Mouse (Mus musculus): ENCODE results near the gene Jund. TPM values are rescaled to one million over a fixed set of nuclear protein-coding genes. Genes with fewer than 3 reads are reported as not detected.
A peak's percentile ranks its signal among the peaks of the same experiment; 100 is the strongest.

The Jund gene
- total and polyA plus RNA-seq, 2 experiments from 2014 or later = 99.3 to 470 TPM

DNA sequence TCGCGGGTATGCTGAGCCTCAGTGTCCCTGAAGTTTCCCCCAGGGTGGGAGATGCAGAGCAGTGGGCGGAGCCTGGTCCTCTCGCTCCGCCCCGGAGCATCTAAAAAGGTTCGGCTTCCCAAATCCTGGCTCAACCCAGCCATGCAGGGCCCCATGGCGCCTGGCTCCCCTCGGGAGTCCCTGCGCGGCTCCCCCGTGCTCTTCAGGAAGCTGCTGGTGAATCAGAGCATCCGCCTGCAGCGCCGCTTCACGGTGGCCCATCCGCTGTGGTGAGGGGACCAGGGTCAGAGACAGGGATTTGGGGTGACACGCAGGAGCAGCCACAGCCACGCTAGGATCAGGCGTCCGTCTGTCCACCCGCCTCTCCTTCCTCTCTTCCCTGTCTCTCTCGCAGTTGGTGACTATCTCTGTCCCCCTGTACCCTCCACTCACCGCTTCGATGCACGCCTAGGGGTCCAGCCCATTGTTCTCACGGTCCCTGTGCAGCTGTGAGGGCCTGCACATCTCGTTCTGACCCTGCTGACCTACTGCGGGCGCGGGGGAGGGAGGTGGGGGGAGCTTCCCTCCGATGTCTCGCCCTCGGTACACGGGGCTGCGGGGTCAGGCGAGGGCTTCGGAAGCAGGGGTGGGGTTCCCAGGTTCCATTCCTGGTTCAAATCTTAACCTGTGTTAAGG lies 44.4 kb downstream of the Jund start:
- Histone ChIP-seq H3K9ac (replicated peaks; ENCODE audit: low read length, poor library complexity, severe bottlenecking) (0 out of 2 replicates have a peak overlapping the region, but pooled peaks have one; percentile 0), H3K4me2 (ENCODE audit: low read depth, low read length, poor library complexity, severe bottlenecking) (peak overlapping the region; percentile 49), H3K4me3 (ENCODE audit: low read depth, low read length) (peak overlapping the region; percentile 31; the same call in 1 of the 2 replicates), H3K27ac (ENCODE audit: low read depth, low read length) (no peak overlapping the region), H3K9me3 (ENCODE audit: low read length) (no peaks in the 10 kb centered on the region), H3K27me3 (ENCODE audit: insufficient read depth, low read length) (peaks cover 41% of the 10 kb centered on the region), H3K4me1 (ENCODE audit: insufficient read depth, low read length) (peaks cover 4% of the 10 kb centered on the region; the same call in 1 of the 2 replicates), H3K36me3 (ENCODE audit: insufficient read depth, low read length) (no peaks in the 10 kb centered on the region)
- peak; percentile 18; the same call in 1 of the 2 replicates for ATAC-seq (ENCODE audit: low FRiP score)
- TF ChIP-seq CTCF (IDR thresholded peaks at IDR 0.05) = no peak
- WGBS = 3% methylated on average over 34 of the region's 38 CpGs
- no peak for DNase-seq (ENCODE audit: low spot score)

DNA sequence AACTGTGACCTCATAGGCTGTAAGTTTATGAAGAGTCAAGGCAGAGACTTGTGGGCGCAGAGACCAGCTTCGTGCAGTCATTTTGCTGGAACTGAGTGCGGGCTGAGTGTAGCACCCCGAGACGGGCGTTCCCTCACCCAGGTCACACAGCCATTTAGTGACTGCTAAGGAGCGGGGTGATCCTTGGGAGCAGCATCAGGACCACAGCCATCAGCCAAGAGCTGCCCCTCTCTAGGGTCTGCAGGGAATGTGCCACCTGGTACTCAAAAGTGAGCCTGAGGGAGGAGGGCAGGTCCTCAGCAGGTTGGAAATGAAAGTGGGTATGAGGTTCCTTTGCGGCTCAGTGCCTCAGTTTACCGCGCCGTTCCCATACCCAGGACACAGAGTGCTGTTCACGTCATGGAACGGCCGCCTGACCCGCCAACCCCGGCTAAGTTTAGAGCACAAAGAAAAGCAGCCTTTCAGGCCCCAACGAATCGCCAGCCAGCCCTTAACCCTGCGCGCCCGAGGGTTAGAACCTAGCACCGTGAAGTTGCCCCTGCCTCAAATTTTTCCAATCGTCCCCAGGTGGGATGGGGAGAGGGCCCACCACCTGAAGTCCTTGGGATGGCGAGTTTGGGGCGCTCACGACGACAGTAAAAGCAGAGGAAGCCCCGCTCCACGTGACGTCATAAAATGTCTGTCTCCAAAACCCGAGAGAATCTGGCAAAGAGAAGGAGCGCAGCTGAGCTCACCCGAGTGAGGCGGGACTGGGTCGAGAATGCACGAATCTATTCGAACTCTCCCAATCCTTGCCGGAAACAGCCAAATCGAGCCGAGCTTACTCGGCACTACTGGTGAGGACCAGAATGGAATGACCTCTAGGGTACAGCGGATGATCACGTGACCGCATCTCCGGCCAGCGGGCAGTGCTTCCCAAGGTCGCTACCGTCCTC lies 45.2 kb downstream of the Jund start:
- TF ChIP-seq CTCF (IDR thresholded peaks at IDR 0.05) = no peak
- Histone ChIP-seq H3K27ac (ENCODE audit: low read depth, low read length) (no peak overlapping the region), H3K27me3 (ENCODE audit: insufficient read depth, low read length) (peaks cover 41% of the 10 kb centered on the region), H3K4me1 (ENCODE audit: insufficient read depth, low read length) (peaks cover 4% of the 10 kb centered on the region; the same call in 1 of the 2 replicates), H3K36me3 (ENCODE audit: insufficient read depth, low read length) (no peaks in the 10 kb centered on the region), H3K9ac (replicated peaks; ENCODE audit: low read length, poor library complexity, severe bottlenecking) (0 out of 2 replicates have a peak overlapping the region, but pooled peaks have one; percentile 3), H3K9me3 (ENCODE audit: low read length) (no peaks in the 10 kb centered on the region), H3K4me2 (ENCODE audit: low read depth, low read length, poor library complexity, severe bottlenecking) (peak overlapping the region; percentile 49), H3K4me3 (ENCODE audit: low read depth, low read length) (peak overlapping the region; percentile 31)
- peak; percentile 40 for ATAC-seq (ENCODE audit: low FRiP score)
- WGBS = 3% methylated on average over 48 of the region's 48 CpGs
- peak; percentile 59 for DNase-seq (ENCODE audit: low spot score)

DNA sequence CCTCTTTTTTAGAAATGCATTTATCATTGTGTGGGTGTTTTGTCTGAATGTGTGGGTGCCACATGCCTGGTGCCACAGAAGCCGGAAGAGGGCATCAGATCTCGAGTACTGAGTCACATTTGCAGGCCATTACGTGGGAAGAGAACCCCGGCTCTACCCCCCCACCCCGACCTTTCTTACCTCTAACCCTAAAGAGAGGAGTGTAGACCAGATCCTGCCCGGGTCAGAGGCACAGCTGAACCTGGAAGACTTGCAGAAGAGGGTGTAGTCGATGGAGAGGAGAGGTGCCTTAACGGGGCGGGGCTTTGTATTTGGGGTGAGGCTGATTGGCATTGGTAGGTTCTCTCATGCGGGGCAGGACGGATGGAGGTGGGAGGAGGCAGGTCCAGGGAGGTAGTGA lies 46.1 kb downstream of the Jund start:
- no peak overlapping the region for H3K4me2 ChIP-seq (ENCODE audit: low read depth, low read length, poor library complexity, severe bottlenecking)
- no peak overlapping the region for H3K4me3 ChIP-seq (ENCODE audit: low read depth, low read length)
- H3K27me3 ChIP-seq (ENCODE audit: insufficient read depth, low read length) = peaks cover 43% of the 10 kb centered on the region
- DNase-seq (ENCODE audit: low spot score) (no peak), ATAC-seq (ENCODE audit: low FRiP score) (no peak)
- H3K9me3 ChIP-seq (ENCODE audit: low read length) = no peaks in the 10 kb centered on the region
- no peak for TF ChIP-seq CTCF (IDR thresholded peaks at IDR 0.05)
- peaks cover 4% of the 10 kb centered on the region; the same call in 1 of the 2 replicates for H3K4me1 ChIP-seq (ENCODE audit: insufficient read depth, low read length)
- H3K9ac ChIP-seq (replicated peaks; ENCODE audit: low read length, poor library complexity, severe bottlenecking) = no peak overlapping the region
- WGBS = 60% methylated on average over 11 of the region's 11 CpGs
- no peak overlapping the region for H3K27ac ChIP-seq (ENCODE audit: low read depth, low read length)
- no peaks in the 10 kb centered on the region for H3K36me3 ChIP-seq (ENCODE audit: insufficient read depth, low read length)

DNA sequence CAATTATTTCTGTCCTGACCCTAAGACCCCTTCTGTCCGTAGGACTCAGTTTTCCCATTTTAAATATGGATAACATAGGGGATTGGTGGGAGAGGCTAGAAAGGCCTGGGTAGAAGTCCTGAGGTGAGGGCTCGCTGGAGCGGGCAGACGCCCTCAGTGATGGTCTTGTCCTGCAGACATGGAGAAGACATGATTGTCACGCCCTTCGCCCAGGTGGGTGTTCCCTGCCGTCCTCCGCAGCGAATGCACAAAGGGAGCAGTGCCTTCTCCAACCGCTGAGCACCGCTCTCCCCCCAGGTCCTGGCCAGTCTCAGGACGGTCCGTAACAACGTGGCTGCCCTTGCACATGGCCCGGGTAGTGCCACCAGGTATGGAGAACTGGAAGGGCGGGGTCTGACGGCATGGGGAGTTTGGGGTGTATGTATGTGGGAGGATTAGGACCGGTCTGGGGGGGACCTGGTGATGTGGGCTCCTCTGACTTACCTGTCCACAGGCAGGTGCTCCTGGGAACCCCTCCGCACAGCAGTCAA lies 47.0 kb downstream of the Jund start:
- peaks cover 45% of the 10 kb centered on the region for H3K27me3 ChIP-seq (ENCODE audit: insufficient read depth, low read length)
- no peak for TF ChIP-seq CTCF (IDR thresholded peaks at IDR 0.05)
- no peak for ATAC-seq (ENCODE audit: low FRiP score)

DNA sequence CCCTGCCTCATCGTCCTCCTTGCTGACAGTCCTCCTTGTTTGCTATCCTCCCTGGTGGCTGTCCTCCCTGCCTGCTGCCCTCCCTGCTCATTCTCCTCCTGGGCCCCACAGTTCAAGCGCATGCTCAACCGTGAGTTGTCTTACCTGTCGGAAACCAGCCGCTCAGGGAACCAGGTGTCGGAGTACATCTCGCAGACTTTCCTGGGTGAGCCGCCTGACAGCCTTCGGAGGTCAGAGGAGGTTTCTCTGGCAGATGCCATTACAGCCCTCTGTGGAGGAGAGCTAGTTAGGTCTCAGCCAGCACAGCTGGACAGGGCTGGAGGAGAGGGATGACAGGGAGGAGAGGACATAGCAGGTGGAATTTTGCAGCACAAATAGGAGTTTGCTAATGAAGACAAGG lies 47.9 kb downstream of the Jund start:
- WGBS = 82% methylated on average over 9 of the region's 9 CpGs
- no peak for TF ChIP-seq CTCF (IDR thresholded peaks at IDR 0.05)
- H3K27me3 ChIP-seq (ENCODE audit: insufficient read depth, low read length) = peaks cover 45% of the 10 kb centered on the region
- H3K27ac ChIP-seq (ENCODE audit: low read depth, low read length) = no peak overlapping the region
- ATAC-seq (ENCODE audit: low FRiP score) (no peak), DNase-seq (ENCODE audit: low spot score) (no peak)
- H3K36me3 ChIP-seq (ENCODE audit: insufficient read depth, low read length) = no peaks in the 10 kb centered on the region
- H3K4me2 ChIP-seq (ENCODE audit: low read depth, low read length, poor library complexity, severe bottlenecking) = no peak overlapping the region
- no peak overlapping the region for H3K4me3 ChIP-seq (ENCODE audit: low read depth, low read length)
- H3K9ac ChIP-seq (replicated peaks; ENCODE audit: low read length, poor library complexity, severe bottlenecking) = no peak overlapping the region
- H3K9me3 ChIP-seq (ENCODE audit: low read length) = no peaks in the 10 kb centered on the region
- H3K4me1 ChIP-seq (ENCODE audit: insufficient read depth, low read length) = peaks cover 4% of the 10 kb centered on the region; the same call in 1 of the 2 replicates

More for the DNA sequence above, 47.0 kb downstream of the Jund start:
- no peaks in the 10 kb centered on the region for H3K36me3 ChIP-seq (ENCODE audit: insufficient read depth, low read length)
- H3K4me2 ChIP-seq (ENCODE audit: low read depth, low read length, poor library complexity, severe bottlenecking) = no peak overlapping the region
- H3K9ac ChIP-seq (replicated peaks; ENCODE audit: low read length, poor library complexity, severe bottlenecking) = no peak overlapping the region
- DNase-seq (ENCODE audit: low spot score) = no peak
- H3K27ac ChIP-seq (ENCODE audit: low read depth, low read length) = no peak overlapping the region
- no peak overlapping the region for H3K4me3 ChIP-seq (ENCODE audit: low read depth, low read length)
- H3K9me3 ChIP-seq (ENCODE audit: low read length) = no peaks in the 10 kb centered on the region
- 62% methylated on average over 19 of the region's 19 CpGs for WGBS
- H3K4me1 ChIP-seq (ENCODE audit: insufficient read depth, low read length) = peaks cover 4% of the 10 kb centered on the region; the same call in 1 of the 2 replicates

All from midbrain, postnatal 0 days (tissue).